Mouse (Mus musculus) left cerebral cortex, postnatal 14 days (tissue): ENCODE measurements at regions not wholly inside any gene's neighbourhood (a gene's known extent, or its start where the extent isn't known, plus 50 kb on each side); places are given as distances from the start of the nearest gene placed in this dataset.
"Not testable (repeated sequence)": the region's sequence is repeated elsewhere in the genome, so short reads cannot be mapped to it uniquely, and the experiment has no call there.

Experiments used
- DNase-seq, 2 experiments: peaks; one replicate each; pipeline ENCODE4 v3.0.0; 2021 to 2022; ENCODE audit warnings: low spot score in 2 of 2, mixed read lengths in 1 of 2
- intact Hi-C: fragments of 180-260 bp; cut with DNase I; formaldehyde crosslinking; loops from one replicate; pipeline ENCODE4 v1.15.1; 2025

- DNase-seq, intact Hi-C loops: not testable (repeated sequence)
These were observed 663.5 kb upstream of the Olfr1507 start for GRCm38 (mm10) chr14:53159012-53159411.

- intact Hi-C loops = not testable (repeated sequence)
- peak; percentile 3 to 17 for DNase-seq
These were observed 639.2 kb upstream of the Olfr1507 start for GRCm38 (mm10) chr14:53134783-53135182.

GRCm38 (mm10) chr14:53132390-53132789, 636.8 kb upstream of the Olfr1507 start:
- intact Hi-C loops = not testable (repeated sequence)

GRCm38 (mm10) chr14:53121704-53122103, 626.2 kb upstream of the Olfr1507 start:
- DNase-seq = peak; percentile 47 to 65

More at GRCm38 (mm10) chr14:53132390-53132789, 636.8 kb upstream of the Olfr1507 start:
- peak in 1 of 2 experiments; percentile 20 for DNase-seq

GRCm38 (mm10) chr14:53109732-53110131, 614.2 kb upstream of the Olfr1507 start:
- intact Hi-C loops, DNase-seq: not testable (repeated sequence)

More at GRCm38 (mm10) chr14:53121704-53122103, 626.2 kb upstream of the Olfr1507 start:
- intact Hi-C loops = not testable (repeated sequence)

- intact Hi-C loops = not testable (repeated sequence)
- DNase-seq = peak; percentile 1 to 7
These were observed 605.8 kb upstream of the Olfr1507 start for GRCm38 (mm10) chr14:53101362-53101761.

GRCm38 (mm10) chr14:53090921-53091320, 595.4 kb upstream of the Olfr1507 start:
- intact Hi-C loops, DNase-seq: not testable (repeated sequence)

- intact Hi-C loops, DNase-seq: not testable (repeated sequence)
These were observed 586.3 kb upstream of the Olfr1507 start for GRCm38 (mm10) chr14:53081853-53082252.

- intact Hi-C loops, DNase-seq: not testable (repeated sequence)
These were observed 585.6 kb upstream of the Olfr1507 start for GRCm38 (mm10) chr14:53081024-53081711.

GRCm38 (mm10) chr14:53080556-53080955, 585.0 kb upstream of the Olfr1507 start:
- intact Hi-C loops, DNase-seq: not testable (repeated sequence)

GRCm38 (mm10) chr14:53075937-53076336, 580.4 kb upstream of the Olfr1507 start:
- intact Hi-C loops, DNase-seq: not testable (repeated sequence)

GRCm38 (mm10) chr14:53073126-53073525, 577.6 kb upstream of the Olfr1507 start:
- intact Hi-C loops, DNase-seq: not testable (repeated sequence)

- DNase-seq, intact Hi-C loops: not testable (repeated sequence)
These were observed 577.0 kb upstream of the Olfr1507 start for GRCm38 (mm10) chr14:53072502-53072901.

GRCm38 (mm10) chr14:53054439-53054838, 558.9 kb upstream of the Olfr1507 start:
- DNase-seq, intact Hi-C loops: not testable (repeated sequence)

- DNase-seq, intact Hi-C loops: not testable (repeated sequence)
These were observed 558.0 kb upstream of the Olfr1507 start for GRCm38 (mm10) chr14:53053465-53054123.

GRCm38 (mm10) chr14:53047683-53048082, 552.1 kb upstream of the Olfr1507 start:
- DNase-seq, intact Hi-C loops: not testable (repeated sequence)

- intact Hi-C loops, DNase-seq: not testable (repeated sequence)
These were observed 551.4 kb upstream of the Olfr1507 start for GRCm38 (mm10) chr14:53046975-53047374.

- peak; percentile 12 to 34 for DNase-seq
These were observed 549.8 kb upstream of the Olfr1507 start for GRCm38 (mm10) chr14:53045331-53045730.

GRCm38 (mm10) chr14:53044101-53044500, 548.6 kb upstream of the Olfr1507 start:
- intact Hi-C loops = not testable (repeated sequence)

More at GRCm38 (mm10) chr14:53045331-53045730, 549.8 kb upstream of the Olfr1507 start:
- intact Hi-C loops = not testable (repeated sequence)

GRCm38 (mm10) chr14:53042016-53042415, 546.5 kb upstream of the Olfr1507 start:
- DNase-seq, intact Hi-C loops: not testable (repeated sequence)

More at GRCm38 (mm10) chr14:53044101-53044500, 548.6 kb upstream of the Olfr1507 start:
- DNase-seq = not testable (repeated sequence)
